Mouse (Mus musculus) B cell, adult 2 months (primary cell): ENCODE results near the gene Ism1.

Experiments
- DNase-seq, 2 experiments: peaks; one replicate each; pipeline ENCODE4 v3.0.0; 2022

The Ism1 gene

GRCm38 (mm10) chr2:139677809-139678274 lies at the start of gene Ism1:
TSS of gene Ism1 (plus strand) at chr2:139678178.
- DNase-seq: no peak

GRCm38 (mm10) chr2:139628731-139629130 lies 49.2 kb upstream of the Ism1 start:
- DNase-seq: no peak

GRCm38 (mm10) chr2:139629653-139630052 lies 48.3 kb upstream of the Ism1 start:
- DNase-seq: no peak

GRCm38 (mm10) chr2:139634506-139634905 lies 43.5 kb upstream of the Ism1 start:
- no peak for DNase-seq

GRCm38 (mm10) chr2:139637861-139638260 lies 40.1 kb upstream of the Ism1 start:
- DNase-seq: no peak

GRCm38 (mm10) chr2:139641757-139642385 lies 36.1 kb upstream of the Ism1 start:
- no peak for DNase-seq

- no peak for DNase-seq
Observed at GRCm38 (mm10) chr2:139649518-139649917, 28.5 kb upstream of the Ism1 start.

GRCm38 (mm10) chr2:139656750-139657149 lies 21.2 kb upstream of the Ism1 start:
- DNase-seq: no peak

- no peak for DNase-seq
Observed at GRCm38 (mm10) chr2:139671838-139672237, 6.1 kb upstream of the Ism1 start.

- no peak for DNase-seq
Observed at GRCm38 (mm10) chr2:139672371-139672770, 5.6 kb upstream of the Ism1 start.

- DNase-seq: no peak
Observed at GRCm38 (mm10) chr2:139677065-139677762, 764 bp upstream of the Ism1 start.

- no peak for DNase-seq
Observed at GRCm38 (mm10) chr2:139678275-139679140, 530 bp downstream of the Ism1 start.

GRCm38 (mm10) chr2:139682540-139682939 lies 4.6 kb downstream of the Ism1 start:
- no peak for DNase-seq

- no peak for DNase-seq
Observed at GRCm38 (mm10) chr2:139689442-139690003, 11.5 kb downstream of the Ism1 start.

GRCm38 (mm10) chr2:139693521-139693920 lies 15.5 kb downstream of the Ism1 start:
- no peak for DNase-seq

GRCm38 (mm10) chr2:139694638-139695037 lies 16.7 kb downstream of the Ism1 start:
- DNase-seq: no peak

GRCm38 (mm10) chr2:139696578-139696977 lies 18.6 kb downstream of the Ism1 start:
- DNase-seq: no peak

GRCm38 (mm10) chr2:139700609-139701008 lies 22.6 kb downstream of the Ism1 start:
- no peak for DNase-seq

- DNase-seq: no peak
Observed at GRCm38 (mm10) chr2:139704951-139705350, 27.0 kb downstream of the Ism1 start.

- no peak for DNase-seq
Observed at GRCm38 (mm10) chr2:139708194-139708899, 30.4 kb downstream of the Ism1 start.

GRCm38 (mm10) chr2:139711640-139712039 lies 33.7 kb downstream of the Ism1 start:
- no peak for DNase-seq

GRCm38 (mm10) chr2:139712046-139712445 lies 34.1 kb downstream of the Ism1 start:
- no peak for DNase-seq

GRCm38 (mm10) chr2:139714206-139714605 lies 36.2 kb downstream of the Ism1 start:
- DNase-seq: no peak
